20 mouse cellular contexts compared by ENCODE assay signal in genomic region chr6:127143576-127144288, GRCm38 (mm10). TPM values are rescaled to one million over a fixed set of nuclear protein-coding genes. Genes with fewer than 3 reads are reported as not detected.
A peak's percentile ranks its signal among the peaks of the same experiment; 100 is the strongest.
DNase-seq lines count a peak whose midpoint lies in the region; ATAC-seq and TF ChIP-seq lines count a peak whose summit lies in the region.
"Had no signal": no experiment of that assay in that cellular context is flagged by ENCODE, and none has a peak within 500 bp of the region (broad histone marks: within the 10 kb centered on the region; RNA-seq: fewer than 3 reads in every experiment).

No protein-coding gene starts in this region.

- DNase-seq in embryonic facial prominence, embryonic 10.5 days (ENCODE audit: low spot score) = no peak
- no peak for DNase-seq in liver, postnatal 0 days
- DNase-seq in midbrain, embryonic 11.5 days (ENCODE audit: low spot score, missing footprints) = peak; percentile 76
- DNase-seq: cerebellum, adult 8-10 months; gastrocnemius, adult 2 months; heart, postnatal 10 days; kidney, adult 8-10 months; kidney, postnatal 25 days; left cerebral cortex, postnatal 4 days; thymus, postnatal 25 days had no signal

- no peaks in the 10 kb centered on the region for H3K27me3 ChIP-seq in embryonic facial prominence, embryonic 13.5 days
- H3K27me3 ChIP-seq in embryonic facial prominence, embryonic 10.5 days (replicated peaks; ENCODE audit: low read depth, poor library complexity, severe bottlenecking) = no peaks in the 10 kb centered on the region
- peaks cover 16% of the 10 kb centered on the region for H3K27me3 ChIP-seq in liver, embryonic 12.5 days (replicated peaks)
- peaks cover 6% of the 10 kb centered on the region for H3K27me3 ChIP-seq in liver, postnatal 0 days (ENCODE audit: insufficient read depth, low read length)
- no peaks in the 10 kb centered on the region for H3K27me3 ChIP-seq in midbrain, embryonic 11.5 days (ENCODE audit: control insufficient read depth, insufficient read depth, low read length)
- 0 out of 2 replicates have a peak, but pooled peaks cover 5% of the 10 kb centered on the region for H3K27me3 ChIP-seq in midbrain, embryonic 15.5 days (replicated peaks)
- no peaks in the 10 kb centered on the region for H3K27me3 ChIP-seq in limb, embryonic 13.5 days
- H3K27me3 ChIP-seq: neural tube, embryonic 12.5 days had no signal

- H3K9ac ChIP-seq in embryonic facial prominence, embryonic 13.5 days = peak overlapping the region; percentile 46
- no peak overlapping the region for H3K9ac ChIP-seq in liver, embryonic 12.5 days
- no peak overlapping the region for H3K9ac ChIP-seq in liver, postnatal 0 days (replicated peaks)
- H3K9ac ChIP-seq in midbrain, embryonic 11.5 days (ENCODE audit: low read length) = no peak overlapping the region
- H3K9ac ChIP-seq in midbrain, embryonic 15.5 days = no peak overlapping the region
- 0 out of 2 replicates have a peak overlapping the region, but pooled peaks have one; percentile 19 for H3K9ac ChIP-seq in limb, embryonic 13.5 days
- H3K9ac ChIP-seq: hindbrain, embryonic 13.5 days; neural tube, embryonic 12.5 days had no signal

- H3K4me2 ChIP-seq in embryonic facial prominence, embryonic 13.5 days = no peak overlapping the region
- H3K4me2 ChIP-seq in liver, embryonic 12.5 days = 0 out of 2 replicates have a peak overlapping the region, but pooled peaks have one; percentile 51
- no peak overlapping the region for H3K4me2 ChIP-seq in liver, postnatal 0 days (ENCODE audit: low read depth, low read length)
- H3K4me2 ChIP-seq in midbrain, embryonic 11.5 days = no peak overlapping the region
- no peak overlapping the region for H3K4me2 ChIP-seq in midbrain, embryonic 15.5 days
- peak overlapping the region; percentile 11; the same call in 1 of the 2 replicates for H3K4me2 ChIP-seq in limb, embryonic 13.5 days (replicated peaks)
- H3K4me2 ChIP-seq: hindbrain, embryonic 13.5 days; neural tube, embryonic 12.5 days had no signal

- H3K36me3 ChIP-seq in embryonic facial prominence, embryonic 13.5 days = peaks cover 71% of the 10 kb centered on the region
- peaks cover 93% of the 10 kb centered on the region for H3K36me3 ChIP-seq in embryonic facial prominence, embryonic 10.5 days (replicated peaks)
- peaks cover 55% of the 10 kb centered on the region for H3K36me3 ChIP-seq in liver, embryonic 12.5 days
- peaks cover 3% of the 10 kb centered on the region; the same call in 1 of the 2 replicates for H3K36me3 ChIP-seq in liver, postnatal 0 days (replicated peaks; ENCODE audit: insufficient read depth, low read length)
- peaks cover 25% of the 10 kb centered on the region for H3K36me3 ChIP-seq in midbrain, embryonic 11.5 days (ENCODE audit: control insufficient read depth, insufficient read depth, low read length)
- H3K36me3 ChIP-seq in midbrain, embryonic 15.5 days (replicated peaks) = no peaks in the 10 kb centered on the region
- peaks cover 82% of the 10 kb centered on the region for H3K36me3 ChIP-seq in limb, embryonic 13.5 days
- H3K36me3 ChIP-seq: hindbrain, embryonic 13.5 days had no signal

- TF ChIP-seq CTCF in liver, postnatal 0 days (IDR thresholded peaks at IDR 0.05; ENCODE audit: low read depth) = no peak

- no peaks in the 10 kb centered on the region for H3K9me3 ChIP-seq in embryonic facial prominence, embryonic 13.5 days
- H3K9me3 ChIP-seq in embryonic facial prominence, embryonic 10.5 days = no peaks in the 10 kb centered on the region
- H3K9me3 ChIP-seq in liver, embryonic 12.5 days (replicated peaks) = no peaks in the 10 kb centered on the region
- H3K9me3 ChIP-seq in liver, postnatal 0 days (ENCODE audit: low read length) = no peaks in the 10 kb centered on the region
- H3K9me3 ChIP-seq in midbrain, embryonic 11.5 days (ENCODE audit: control insufficient read depth, low read length) = no peaks in the 10 kb centered on the region
- no peaks in the 10 kb centered on the region for H3K9me3 ChIP-seq in midbrain, embryonic 15.5 days
- no peaks in the 10 kb centered on the region for H3K9me3 ChIP-seq in limb, embryonic 13.5 days
- H3K9me3 ChIP-seq: heart, embryonic 10.5 days; hindbrain, embryonic 13.5 days; neural tube, embryonic 12.5 days had no signal

- no peak overlapping the region for H3K4me3 ChIP-seq in embryonic facial prominence, embryonic 13.5 days
- H3K4me3 ChIP-seq in embryonic facial prominence, embryonic 10.5 days = no peak overlapping the region
- H3K4me3 ChIP-seq in liver, embryonic 12.5 days = no peak overlapping the region
- H3K4me3 ChIP-seq in liver, postnatal 0 days (ENCODE audit: low read depth, low read length) = no peak overlapping the region
- H3K4me3 ChIP-seq in midbrain, embryonic 11.5 days (ENCODE audit: low read depth, low read length) = no peak overlapping the region
- no peak overlapping the region for H3K4me3 ChIP-seq in midbrain, embryonic 15.5 days
- H3K4me3 ChIP-seq in limb, embryonic 13.5 days = no peak overlapping the region
- H3K4me3 ChIP-seq: gastrocnemius, adult 2 months; heart, embryonic 10.5 days; hindbrain, embryonic 13.5 days; left cerebral cortex, adult 2 months; neural tube, embryonic 12.5 days had no signal

- WGBS in embryonic facial prominence, embryonic 13.5 days = 83% methylated on average over 7 of the region's 7 CpGs
- 88% methylated on average over 7 of the region's 7 CpGs for WGBS in embryonic facial prominence, embryonic 10.5 days
- 69% methylated on average over 7 of the region's 7 CpGs for WGBS in liver, embryonic 12.5 days (ENCODE audit: insufficient replicate concordance)
- WGBS in liver, postnatal 0 days (ENCODE audit: insufficient replicate concordance) = 66% methylated on average over 7 of the region's 7 CpGs
- WGBS in midbrain, embryonic 11.5 days = 84% methylated on average over 7 of the region's 7 CpGs
- 81% methylated on average over 7 of the region's 7 CpGs for WGBS in midbrain, embryonic 15.5 days
- 83% methylated on average over 7 of the region's 7 CpGs for WGBS in limb, embryonic 13.5 days

- TF ChIP-seq EP300 in liver, postnatal 0 days (IDR thresholded peaks at IDR 0.05; ENCODE audit: low read depth) = no peak

- H3K4me1 ChIP-seq in embryonic facial prominence, embryonic 13.5 days = peaks cover 50% of the 10 kb centered on the region
- peaks cover 61% of the 10 kb centered on the region for H3K4me1 ChIP-seq in embryonic facial prominence, embryonic 10.5 days
- H3K4me1 ChIP-seq in liver, embryonic 12.5 days = peaks cover 55% of the 10 kb centered on the region
- peaks cover 16% of the 10 kb centered on the region for H3K4me1 ChIP-seq in liver, postnatal 0 days (ENCODE audit: insufficient read depth)
- H3K4me1 ChIP-seq in midbrain, embryonic 11.5 days (ENCODE audit: control insufficient read depth, insufficient read depth, low read length) = peaks cover 30% of the 10 kb centered on the region
- H3K4me1 ChIP-seq in midbrain, embryonic 15.5 days = peaks cover 4% of the 10 kb centered on the region
- peaks cover 56% of the 10 kb centered on the region for H3K4me1 ChIP-seq in limb, embryonic 13.5 days
- H3K4me1 ChIP-seq: neural tube, embryonic 12.5 days had no signal

- ATAC-seq in embryonic facial prominence, embryonic 13.5 days (ENCODE audit: insufficient number of reproducible peaks, insufficient read depth, low FRiP score, low TSS enrichment, low read depth) = no peak
- ATAC-seq in liver, embryonic 12.5 days = no peak
- no peak for ATAC-seq in liver, postnatal 0 days
- no peak for ATAC-seq in midbrain, embryonic 11.5 days (ENCODE audit: low FRiP score)
- ATAC-seq in midbrain, embryonic 15.5 days (replicated peaks) = no peak
- ATAC-seq in limb, embryonic 13.5 days (ENCODE audit: low FRiP score, low read depth) = no peak
- no peak for ATAC-seq in erythroid progenitor cell, adult 5-6 weeks (replicated peaks; ENCODE audit: low FRiP score, poor library complexity, severe bottlenecking)
- ATAC-seq: inflammation-experienced regulatory T-cells, adult 6 months had no signal

- H3K27ac ChIP-seq in embryonic facial prominence, embryonic 13.5 days = no peak overlapping the region
- no peak overlapping the region; the same call in 1 of the 2 replicates for H3K27ac ChIP-seq in embryonic facial prominence, embryonic 10.5 days (replicated peaks)
- H3K27ac ChIP-seq in liver, embryonic 12.5 days = no peak overlapping the region
- H3K27ac ChIP-seq in liver, postnatal 0 days (ENCODE audit: low read depth) = no peak overlapping the region
- H3K27ac ChIP-seq in midbrain, embryonic 11.5 days (ENCODE audit: low read depth, low read length) = no peak overlapping the region
- H3K27ac ChIP-seq in midbrain, embryonic 15.5 days = no peak overlapping the region
- H3K27ac ChIP-seq in limb, embryonic 13.5 days = no peak overlapping the region; the same call in none of the 2 replicates
- H3K27ac ChIP-seq: gastrocnemius, adult 2 months; hindbrain, embryonic 13.5 days; left cerebral cortex, adult 2 months; neural tube, embryonic 12.5 days had no signal

RNA-seq across cellular contexts. Expression of gene Ccnd2, which starts 8.3 kb away (rescaled TPM):
- 1,075 and 1,213 TPM in 2 replicates for polyA plus RNA-seq in embryonic facial prominence, embryonic 13.5 days (2015; fragmentation: Nextera tagmentation; extraction: Ambion mirVana)
- polyA plus RNA-seq in embryonic facial prominence, embryonic 10.5 days (2016; fragmentation: Nextera tagmentation; extraction: Ambion mirVana) = 1,002 and 1,039 TPM in 2 replicates
- 136 and 148 TPM in 2 replicates for polyA plus RNA-seq in liver, embryonic 12.5 days (2016; fragmentation: Nextera tagmentation; extraction: Ambion mirVana)
- 35.7 and 38.4 TPM in 2 replicates for polyA plus RNA-seq in liver, postnatal 0 days (2015; fragmentation: Nextera tagmentation; extraction: Ambion mirVana)
- 1,627 and 1,717 TPM in 2 replicates for polyA plus RNA-seq in midbrain, embryonic 11.5 days (2014; fragmentation: Nextera tagmentation; extraction: Ambion mirVana)
- polyA plus RNA-seq in midbrain, embryonic 15.5 days (2015; fragmentation: Nextera tagmentation; extraction: Ambion mirVana) = 320 and 370 TPM in 2 replicates
- 1,475 and 1,588 TPM in 2 replicates for polyA plus RNA-seq in limb, embryonic 13.5 days (2015; fragmentation: Nextera tagmentation; extraction: Ambion mirVana)
- total RNA-seq in erythroid progenitor cell, adult 5-6 weeks (2015; ENCODE audit: low replicate concordance) = 11.5 and 26.0 TPM in 2 replicates
- 5.0 and 5.2 TPM in 2 replicates for total RNA-seq in erythroid progenitor cell, adult 5-6 weeks (2017; ENCODE audit: low replicate concordance)

RNA-seq across cellular contexts. Expression of gene Tigar, which starts 34.4 kb away (rescaled TPM):
- polyA plus RNA-seq in embryonic facial prominence, embryonic 13.5 days (2015; fragmentation: Nextera tagmentation; extraction: Ambion mirVana) = 2.1 and 4.3 TPM in 2 replicates
- polyA plus RNA-seq in embryonic facial prominence, embryonic 10.5 days (2016; fragmentation: Nextera tagmentation; extraction: Ambion mirVana) = 5.7 and 7.2 TPM in 2 replicates
- polyA plus RNA-seq in liver, embryonic 12.5 days (2016; fragmentation: Nextera tagmentation; extraction: Ambion mirVana) = 1.5 and 2.0 TPM in 2 replicates
- 0.88 and 1.2 TPM in 2 replicates for polyA plus RNA-seq in liver, postnatal 0 days (2015; fragmentation: Nextera tagmentation; extraction: Ambion mirVana)
- polyA plus RNA-seq in midbrain, embryonic 11.5 days (2014; fragmentation: Nextera tagmentation; extraction: Ambion mirVana) = 5.8 and 6.9 TPM in 2 replicates
- 6.5 and 7.1 TPM in 2 replicates for polyA plus RNA-seq in midbrain, embryonic 15.5 days (2015; fragmentation: Nextera tagmentation; extraction: Ambion mirVana)
- 3.1 and 3.6 TPM in 2 replicates for polyA plus RNA-seq in limb, embryonic 13.5 days (2015; fragmentation: Nextera tagmentation; extraction: Ambion mirVana)
- total RNA-seq in erythroid progenitor cell, adult 5-6 weeks (2015; ENCODE audit: low replicate concordance) = 1.1 TPM in 1 of 2 replicates, not detected in the other
- total RNA-seq in erythroid progenitor cell, adult 5-6 weeks (2017; ENCODE audit: low replicate concordance) = 0.13 and 1.1 TPM in 2 replicates

Comparison
In these comparisons a context has a peak if more than half of its experiments do, and no peak if none do; other contexts are left out.
1. H3K4me2 ChIP-seq: peak in liver, embryonic 12.5 days (single experiment) and limb, embryonic 13.5 days (single experiment); none in embryonic facial prominence, embryonic 13.5 days (single experiment), liver, postnatal 0 days (single experiment), midbrain, embryonic 11.5 days (single experiment) and midbrain, embryonic 15.5 days (single experiment).
2. H3K9ac ChIP-seq: peak in embryonic facial prominence, embryonic 13.5 days (single experiment) and limb, embryonic 13.5 days (single experiment); none in liver, embryonic 12.5 days (single experiment), liver, postnatal 0 days (single experiment), midbrain, embryonic 11.5 days (single experiment) and midbrain, embryonic 15.5 days (single experiment).